Mouse (Mus musculus): ENCODE data around the gene Ghitm.
A peak's percentile ranks its signal among the peaks of the same experiment; 100 is the strongest.
"Not testable (repeated sequence)": the region's sequence is repeated elsewhere in the genome, so short reads cannot be mapped to it uniquely, and the experiment has no call there.

Gene Ghitm

GRCm38 (mm10) chr14:37135127-37135593 lies at the start of gene Ghitm:
Ghitm (minus strand) TSS chr14:37135272.
- DNase-seq: peak; percentile 96

GRCm38 (mm10) chr14:37184871-37185270 lies 49.8 kb upstream of the Ghitm start:
- DNase-seq: no peak

- DNase-seq: no peak
Observed at GRCm38 (mm10) chr14:37174484-37174883, 39.4 kb upstream of the Ghitm start.

- peak; percentile 56 for DNase-seq
Observed at GRCm38 (mm10) chr14:37165266-37165926, 30.3 kb upstream of the Ghitm start.

- DNase-seq: peak; percentile 18
Observed at GRCm38 (mm10) chr14:37164392-37165032, 29.4 kb upstream of the Ghitm start.

GRCm38 (mm10) chr14:37163277-37163956 lies 28.3 kb upstream of the Ghitm start:
- peak; percentile 81 for DNase-seq

- DNase-seq: no peak
Observed at GRCm38 (mm10) chr14:37154391-37154790, 19.3 kb upstream of the Ghitm start.

GRCm38 (mm10) chr14:37139051-37139710 lies 4.1 kb upstream of the Ghitm start:
- no peak for DNase-seq

GRCm38 (mm10) chr14:37137596-37137995 lies 2.5 kb upstream of the Ghitm start:
- not testable (repeated sequence) for DNase-seq

- no peak for DNase-seq
Observed at GRCm38 (mm10) chr14:37136110-37136509, 1.0 kb upstream of the Ghitm start.

GRCm38 (mm10) chr14:37135671-37136070 lies 599 bp upstream of the Ghitm start:
- DNase-seq: peak; percentile 14

GRCm38 (mm10) chr14:37134304-37135126 lies 557 bp downstream of the Ghitm start:
- no peak for DNase-seq

- DNase-seq: peak; percentile 54
Observed at GRCm38 (mm10) chr14:37127652-37128051, 7.4 kb downstream of the Ghitm start.

GRCm38 (mm10) chr14:37119233-37119632 lies 15.8 kb downstream of the Ghitm start:
- DNase-seq: no peak

GRCm38 (mm10) chr14:37113922-37114321 lies 21.1 kb downstream of the Ghitm start, which contains the start of gene 2610528A11Rik:
2610528A11Rik (minus strand) TSS chr14:37114022.
- DNase-seq: no peak

- no peak for DNase-seq
Observed at GRCm38 (mm10) chr14:37112931-37113330, 22.1 kb downstream of the Ghitm start.

GRCm38 (mm10) chr14:37111371-37111770 lies 23.7 kb downstream of the Ghitm start:
- DNase-seq: no peak

- no peak for DNase-seq
Observed at GRCm38 (mm10) chr14:37110456-37110855, 24.6 kb downstream of the Ghitm start.

GRCm38 (mm10) chr14:37109975-37110374 lies 25.1 kb downstream of the Ghitm start:
- DNase-seq: no peak

GRCm38 (mm10) chr14:37109460-37109859 lies 25.6 kb downstream of the Ghitm start:
- DNase-seq: no peak

- DNase-seq: no peak
Observed at GRCm38 (mm10) chr14:37105846-37106245, 29.2 kb downstream of the Ghitm start.

GRCm38 (mm10) chr14:37104747-37105146 lies 30.3 kb downstream of the Ghitm start:
- peak; percentile 19 for DNase-seq

Measured in liver (tissue).